Mouse (Mus musculus) liver, embryonic 11.5 days (tissue): ENCODE results near the gene Fcamr. TPM values are rescaled to one million over a fixed set of nuclear protein-coding genes. Genes with fewer than 3 reads are reported as not detected.
A peak's percentile ranks its signal among the peaks of the same experiment; 100 is the strongest.

Experiments used
- ATAC-seq: fragments of 200-750 bp; cut with Nextera tagmentation; replicated peaks from 2 replicates; pipeline ENCODE4 v1.8.0; 2017; ENCODE audit warnings: moderate number of reproducible peaks, mild to moderate bottlenecking, moderate TSS enrichment, moderate library complexity; ENCODE audit not compliant: low FRiP score
- DNase-seq: peaks from one replicate; pipeline ENCODE4 v3.0.0-alpha.2; 2017; ENCODE audit warnings: low spot score
- H3K27ac ChIP-seq: fragments of 300-500 bp; sonication (generic); 2 replicates; pipeline ENCODE4 v1.5.1; 2014; ENCODE audit warnings: mild to moderate bottlenecking, low read depth, low read length, control low read depth
- H3K27me3 ChIP-seq: fragments of 300-500 bp; sonication (generic); replicated peaks from 2 replicates; pipeline ENCODE4 v1.6.1; 2014; ENCODE audit warnings: low read length, mixed read lengths; ENCODE audit not compliant: control insufficient read depth, insufficient read depth
- H3K36me3 ChIP-seq: fragments of 300-500 bp; sonication (generic); 2 replicates; pipeline ENCODE4 v1.6.1; 2014; ENCODE audit warnings: mild to moderate bottlenecking, low read length, moderate library complexity, mixed read lengths; ENCODE audit not compliant: control insufficient read depth, insufficient read depth
- H3K4me1 ChIP-seq: fragments of 300-500 bp; sonication (generic); replicated peaks from 2 replicates; pipeline ENCODE4 v1.6.1; 2014; ENCODE audit warnings: low read length, mixed read lengths; ENCODE audit not compliant: control insufficient read depth, insufficient read depth
- H3K4me2 ChIP-seq: fragments of 300-500 bp; sonication (generic); 2 replicates; pipeline ENCODE4 v1.6.1; 2014; ENCODE audit warnings: mild to moderate bottlenecking, control low read depth, moderate library complexity
- H3K4me3 ChIP-seq: fragments of 300-500 bp; sonication (generic); 2 replicates; pipeline ENCODE4 v1.5.1; 2014; ENCODE audit warnings: low read depth, low read length, control low read depth
- H3K9ac ChIP-seq: fragments of 300-500 bp; sonication (generic); 2 replicates; pipeline ENCODE4 v1.6.1; 2014; ENCODE audit warnings: low read depth, low read length, control low read depth
- H3K9me3 ChIP-seq: fragments of 300-500 bp; sonication (generic); 2 replicates; pipeline ENCODE4 v1.6.1; 2016; ENCODE audit warnings: low read length, inconsistent platforms, mixed read lengths; ENCODE audit not compliant: control insufficient read depth
- WGBS: fragments of 180-500 bp; shearing (Covaris S2); extraction: QIAGEN DNeasy Blood & Tissue Kit; methylation state at CpG from one replicate; pipeline ENCODE4 v1.1.7; 2014; 5-methylcytosine and 5-hydroxymethylcytosine counted together
- polyA plus RNA-seq: library from polyadenylated mRNA; unstranded; fragments of >200 nt; fragmentation: Nextera tagmentation; extraction: Ambion mirVana; gene quantifications from 2 replicates; pipeline ENCODE4 v1.2.1, GENCODE M21; 2014

Fcamr gene
- polyA plus RNA-seq: not detected in 2 replicates

DNA sequence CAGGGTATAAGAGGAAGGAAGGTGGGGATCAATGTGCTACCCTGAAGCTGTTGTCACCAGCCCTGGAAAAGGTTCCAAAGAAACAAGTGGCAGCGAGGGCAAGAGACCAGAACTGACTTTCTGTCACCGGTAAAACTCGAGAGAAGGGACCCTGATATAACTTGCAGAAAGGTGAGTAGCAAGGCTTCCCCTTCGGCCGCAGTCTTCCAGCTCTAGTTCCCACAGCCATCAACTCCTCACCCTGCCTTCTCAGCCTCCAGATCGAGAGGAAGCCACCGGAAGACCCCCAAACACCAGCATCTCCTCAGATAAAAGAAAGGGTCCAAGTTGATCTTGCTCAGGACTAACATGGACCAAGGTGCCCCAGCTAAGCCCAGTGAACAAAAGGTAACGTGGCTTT, at the start of gene Fcamr:
Gene Fcamr (plus strand): TSS at position 301 of the 400 bp plus-strand sequence.
- ATAC-seq (no peak), DNase-seq (no peak)
- Histone ChIP-seq H3K4me2 (no peak within 1 kb of the TSS), H3K27ac (no peak within 1 kb of the TSS), H3K4me1 (no peaks in the 10 kb centered on the region), H3K27me3 (no peaks in the 10 kb centered on the region), H3K4me3 (no peak within 1 kb of the TSS), H3K36me3 (no peaks in the 10 kb centered on the region), H3K9me3 (no peaks in the 10 kb centered on the region), H3K9ac (no peak within 1 kb of the TSS)
- WGBS: 77% methylated on average over 8 of the region's 8 CpGs

- H3K9ac ChIP-seq: no peak overlapping the region
- no peak overlapping the region for H3K4me3 ChIP-seq
- 58% methylated on average over 9 of the region's 9 CpGs for WGBS
- peaks cover 4% of the 10 kb centered on the region; the same call in 1 of the 2 replicates for H3K4me1 ChIP-seq
- no peak for DNase-seq
- H3K4me2 ChIP-seq: no peak overlapping the region
- no peaks in the 10 kb centered on the region for H3K9me3 ChIP-seq
- no peaks in the 10 kb centered on the region for H3K27me3 ChIP-seq
- no peak overlapping the region for H3K27ac ChIP-seq
- H3K36me3 ChIP-seq: no peaks in the 10 kb centered on the region
- ATAC-seq: no peak
Measured at GRCm38 (mm10) chr1:130759689-130760088, 41.0 kb upstream of the Fcamr start.

DNA sequence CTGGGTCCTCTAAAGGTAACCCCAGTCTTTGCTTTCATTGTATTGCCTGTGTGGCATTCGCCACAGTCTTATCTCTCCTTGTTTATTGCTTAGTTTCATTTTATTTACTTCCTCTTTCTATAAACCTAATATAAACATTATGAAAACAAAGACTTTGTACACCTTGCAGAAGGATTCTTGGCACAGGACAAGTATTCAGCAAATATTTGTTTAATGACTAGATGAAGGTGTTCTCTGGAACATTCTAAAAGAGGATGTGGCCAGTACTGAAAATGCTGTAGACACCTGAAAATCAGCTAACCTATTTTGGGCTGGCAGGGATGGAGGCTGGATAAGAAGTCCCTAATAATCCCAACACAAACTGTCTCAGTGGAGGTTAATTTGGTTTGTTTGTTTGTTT, 39.1 kb upstream of the Fcamr start:
- no peak overlapping the region for H3K4me2 ChIP-seq
- no peak overlapping the region for H3K9ac ChIP-seq
- no peak overlapping the region for H3K27ac ChIP-seq
- H3K9me3 ChIP-seq: no peaks in the 10 kb centered on the region
- H3K27me3 ChIP-seq: no peaks in the 10 kb centered on the region
- DNase-seq: no peak
- H3K36me3 ChIP-seq: no peaks in the 10 kb centered on the region
- 61% methylated on average over 1 of the region's 1 CpGs for WGBS
- no peak for ATAC-seq
- H3K4me3 ChIP-seq: no peak overlapping the region
- H3K4me1 ChIP-seq: peaks cover 4% of the 10 kb centered on the region; the same call in 1 of the 2 replicates

- no peaks in the 10 kb centered on the region for H3K36me3 ChIP-seq
- no peaks in the 10 kb centered on the region for H3K27me3 ChIP-seq
- no peak overlapping the region for H3K4me2 ChIP-seq
- H3K9ac ChIP-seq: no peak overlapping the region
- H3K4me1 ChIP-seq: peaks cover 4% of the 10 kb centered on the region; the same call in 1 of the 2 replicates
- WGBS: 81% methylated on average over 3 of the region's 3 CpGs
- DNase-seq (no peak), ATAC-seq (no peak)
- no peak overlapping the region for H3K27ac ChIP-seq
- no peaks in the 10 kb centered on the region for H3K9me3 ChIP-seq
- no peak overlapping the region for H3K4me3 ChIP-seq
Measured at GRCm38 (mm10) chr1:130762045-130762760, 38.5 kb upstream of the Fcamr start.

DNA sequence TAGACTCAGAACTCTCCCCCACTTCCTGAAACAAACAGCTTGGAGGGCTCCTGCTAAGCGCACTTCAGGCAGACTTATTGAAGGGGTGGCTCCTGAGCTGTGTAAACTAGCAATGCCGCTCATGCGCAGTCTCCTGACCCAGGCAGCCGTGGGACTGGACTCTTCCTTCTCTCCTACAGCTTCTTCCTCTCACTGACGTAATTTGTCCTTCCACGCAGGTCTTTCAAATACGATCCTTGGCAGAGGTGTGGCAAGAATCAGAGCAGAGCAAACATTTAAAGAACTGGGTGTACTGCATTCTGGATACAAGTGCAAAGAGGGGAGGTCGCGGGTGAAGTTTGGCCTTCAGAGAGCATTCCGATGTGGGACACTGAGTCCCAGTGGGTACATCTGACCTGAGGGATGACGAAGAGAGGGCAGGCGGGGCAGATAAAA, 36.7 kb upstream of the Fcamr start:
- no peak overlapping the region for H3K9ac ChIP-seq
- DNase-seq (no peak), ATAC-seq (0 out of 2 replicates have a peak, but pooled peaks have one; percentile 7)
- peaks cover 4% of the 10 kb centered on the region; the same call in 1 of the 2 replicates for H3K4me1 ChIP-seq
- H3K4me2 ChIP-seq: no peak overlapping the region
- no peaks in the 10 kb centered on the region for H3K36me3 ChIP-seq
- H3K27me3 ChIP-seq: no peaks in the 10 kb centered on the region
- 74% methylated on average over 12 of the region's 12 CpGs for WGBS
- no peak overlapping the region for H3K4me3 ChIP-seq
- H3K27ac ChIP-seq: no peak overlapping the region
- H3K9me3 ChIP-seq: no peaks in the 10 kb centered on the region

GRCm38 (mm10) chr1:130767066-130767465, 33.6 kb upstream of the Fcamr start:
- WGBS: 80% methylated on average over 5 of the region's 5 CpGs
- Histone ChIP-seq H3K9me3 (no peaks in the 10 kb centered on the region), H3K36me3 (no peaks in the 10 kb centered on the region), H3K4me3 (no peak overlapping the region), H3K27ac (no peak overlapping the region), H3K4me2 (no peak overlapping the region), H3K4me1 (no peaks in the 10 kb centered on the region), H3K9ac (no peak overlapping the region), H3K27me3 (no peaks in the 10 kb centered on the region)
- no peak for ATAC-seq
- DNase-seq: no peak

- H3K9me3 ChIP-seq: no peaks in the 10 kb centered on the region
- no peak overlapping the region for H3K9ac ChIP-seq
- no peak overlapping the region for H3K4me3 ChIP-seq
- no peaks in the 10 kb centered on the region for H3K27me3 ChIP-seq
- H3K4me1 ChIP-seq: no peaks in the 10 kb centered on the region
- no peak for ATAC-seq
- DNase-seq: no peak
- H3K36me3 ChIP-seq: no peaks in the 10 kb centered on the region
- H3K4me2 ChIP-seq: no peak overlapping the region
- WGBS: 88% methylated on average over 2 of the region's 2 CpGs
- no peak overlapping the region for H3K27ac ChIP-seq
Measured at GRCm38 (mm10) chr1:130769925-130770324, 30.8 kb upstream of the Fcamr start.

DNA sequence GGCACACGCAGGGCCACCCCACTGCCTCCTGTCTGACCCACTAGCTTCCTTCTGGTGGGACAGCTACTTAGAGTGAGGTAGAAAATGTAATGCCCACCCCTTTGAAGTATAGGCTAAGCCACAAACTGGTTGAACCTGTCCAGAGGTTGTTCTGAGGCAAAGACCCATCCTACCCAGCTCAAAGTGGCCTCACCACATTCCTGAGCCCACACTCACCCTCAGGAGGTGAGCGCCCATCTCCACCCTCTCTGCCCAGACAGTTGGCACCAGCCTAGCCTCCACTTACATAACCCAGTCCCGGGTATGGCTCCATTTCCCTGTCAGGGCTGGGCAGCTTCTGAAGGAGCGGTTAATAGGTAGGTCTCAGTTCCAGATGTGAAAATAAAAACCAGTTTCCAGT, 30.2 kb upstream of the Fcamr start:
- 84% methylated on average over 4 of the region's 4 CpGs for WGBS
- H3K36me3 ChIP-seq: no peaks in the 10 kb centered on the region
- no peak for ATAC-seq

DNA sequence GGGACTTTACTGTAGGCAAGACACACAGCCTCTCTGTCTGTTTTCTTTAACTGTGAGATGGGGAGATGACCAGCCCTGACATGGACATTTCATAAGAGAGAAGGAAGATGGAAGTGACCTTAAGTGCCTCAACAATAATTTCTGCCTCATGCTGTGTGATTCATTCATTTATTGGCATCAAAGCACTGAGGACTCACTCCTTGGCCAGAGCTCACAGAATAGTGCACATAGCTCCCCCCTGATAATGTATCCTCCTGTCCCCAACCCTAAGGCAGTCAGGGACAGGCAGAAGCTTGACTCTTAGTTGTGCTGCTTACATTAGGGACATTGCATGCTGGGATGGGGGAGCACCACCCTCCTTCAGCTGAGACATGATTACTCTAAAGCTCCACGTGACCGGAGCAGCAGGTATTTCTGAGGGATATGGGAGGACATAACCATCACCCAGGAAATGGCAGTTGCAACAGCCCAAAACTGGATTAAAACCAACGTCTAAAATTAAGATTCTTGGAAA, 29.7 kb upstream of the Fcamr start:
- H3K4me2 ChIP-seq: no peak overlapping the region
- WGBS: 66% methylated on average over 3 of the region's 3 CpGs
- H3K27me3 ChIP-seq: no peaks in the 10 kb centered on the region
- no peaks in the 10 kb centered on the region for H3K9me3 ChIP-seq
- no peaks in the 10 kb centered on the region for H3K4me1 ChIP-seq
- H3K27ac ChIP-seq: no peak overlapping the region
- no peak overlapping the region for H3K9ac ChIP-seq
- ATAC-seq: no peak
- no peaks in the 10 kb centered on the region for H3K36me3 ChIP-seq
- DNase-seq: no peak
- H3K4me3 ChIP-seq: no peak overlapping the region

More for the DNA sequence above, 30.2 kb upstream of the Fcamr start:
- Histone ChIP-seq H3K4me2 (no peak overlapping the region), H3K27ac (no peak overlapping the region), H3K4me3 (no peak overlapping the region), H3K27me3 (no peaks in the 10 kb centered on the region), H3K4me1 (no peaks in the 10 kb centered on the region), H3K9me3 (no peaks in the 10 kb centered on the region), H3K9ac (no peak overlapping the region)
- no peak for DNase-seq
